Mouse (Mus musculus): ENCODE measurements around the gene Rassf1.

GRCm38 (mm10) chr9:107520331-107520730 is 31.0 kb upstream of the Rassf1 start:
- no peak for TF ChIP-seq CTCF (IDR thresholded peaks at IDR 0.05; ENCODE audit: extremely low read depth, insufficient read depth, low read length)
- TF ChIP-seq POLR2A (IDR thresholded peaks at IDR 0.05; ENCODE audit: extremely low read depth, insufficient read depth, low read length) = no peak

Data from cortical plate, adult 2 months (tissue).